Mouse (Mus musculus) E14TG2a.4 (cell line): ENCODE results near the gene Pla2g4b.
A peak's percentile ranks its signal among the peaks of the same experiment; 100 is the strongest.

Experiments
- H3K27me3 ChIP-seq: 2 replicates; pipeline ENCODE4 v1.6.1; 2014; ENCODE audit warnings: low read length, control low read depth; ENCODE audit not compliant: insufficient read depth
- H3K36me3 ChIP-seq: 2 replicates; pipeline ENCODE4 v1.6.1; 2014; ENCODE audit warnings: low read length, control low read depth; ENCODE audit not compliant: insufficient read depth
- H3K4me1 ChIP-seq: replicated peaks from 2 replicates; pipeline ENCODE4 v1.6.1; 2014; ENCODE audit warnings: low read depth, low read length, control low read depth
- H3K4me3 ChIP-seq: replicated peaks from 2 replicates; pipeline ENCODE4 v1.5.1; 2014; ENCODE audit warnings: mild to moderate bottlenecking, low read length
- H3K9me3 ChIP-seq: 2 replicates; pipeline ENCODE4 v1.6.1; 2014; ENCODE audit warnings: low read length, control low read depth
- CTCF ChIP-seq: conservative IDR thresholded peaks from 2 replicates; pipeline ENCODE4 v1.5.1; 2014; ENCODE audit warnings: low read length
- NANOG ChIP-seq: IDR thresholded peaks from 2 replicates; pipeline ENCODE4 v1.6.1; 2014; ENCODE audit warnings: borderline replicate concordance, low read length, mixed read lengths
- POU5F1 ChIP-seq: IDR thresholded peaks from 2 replicates; pipeline ENCODE4 v1.6.1; 2014; ENCODE audit warnings: low read length, borderline replicate concordance

The Pla2g4b gene

GRCm38 (mm10) chr2:120082416-120082815 is 49.2 kb downstream of the Pla2g4b start:
- peaks cover 39% of the 10 kb centered on the region for H3K4me1 ChIP-seq
- H3K36me3 ChIP-seq = no peaks in the 10 kb centered on the region
- no peak overlapping the region for H3K4me3 ChIP-seq
- TF ChIP-seq CTCF (peak; percentile 26; the same call in 1 of the 2 replicates), NANOG (no peak), POU5F1 (no peak)
- no peaks in the 10 kb centered on the region for H3K9me3 ChIP-seq
- H3K27me3 ChIP-seq = peaks cover 11% of the 10 kb centered on the region

DNA sequence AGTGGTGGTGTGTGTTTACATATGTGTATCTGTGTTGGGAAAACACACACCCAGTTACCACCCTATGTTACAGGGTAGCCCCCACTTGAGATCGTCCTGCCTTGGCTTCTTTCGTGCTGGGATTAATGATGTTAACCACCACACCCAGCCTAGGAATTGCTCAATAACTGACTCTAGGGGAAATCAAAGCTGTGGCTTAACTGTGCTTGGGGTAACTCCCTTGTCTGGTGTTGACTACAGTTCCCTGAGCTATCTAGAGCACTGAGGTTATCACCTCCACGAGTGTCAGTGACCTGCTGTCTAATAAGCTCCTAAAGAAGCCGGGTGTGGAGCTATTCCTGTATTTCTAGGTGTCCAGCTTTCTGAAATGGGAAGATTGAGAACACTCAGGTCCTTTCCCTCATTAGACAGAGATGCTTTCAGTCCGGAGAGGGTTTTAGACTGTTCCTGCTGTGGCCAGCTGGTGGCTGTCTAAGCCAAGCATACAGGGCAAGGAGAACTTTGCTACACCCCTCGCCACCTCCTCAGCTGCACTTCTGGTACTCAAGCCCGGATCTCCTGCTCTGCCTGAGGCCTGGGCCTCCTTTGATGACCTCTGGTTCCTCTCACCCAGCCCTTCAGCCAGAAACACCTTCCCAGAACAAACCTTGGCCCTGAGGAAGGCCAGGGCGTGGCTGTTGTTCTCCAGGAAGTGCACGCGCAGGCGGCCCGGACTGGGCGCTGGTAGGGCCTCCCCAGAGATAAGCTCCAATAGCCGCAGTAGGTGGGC is 51.6 kb downstream of the Pla2g4b start:
- TF ChIP-seq CTCF (no peak), NANOG (no peak), POU5F1 (no peak)
- Histone ChIP-seq H3K27me3 (peaks cover 3% of the 10 kb centered on the region; the same call in 1 of the 2 replicates), H3K4me1 (peaks cover 31% of the 10 kb centered on the region), H3K4me3 (no peak overlapping the region), H3K9me3 (no peaks in the 10 kb centered on the region), H3K36me3 (peaks cover 4% of the 10 kb centered on the region)

- TF ChIP-seq NANOG = no peak
- no peak for TF ChIP-seq POU5F1
- TF ChIP-seq CTCF = no peak
- no peaks in the 10 kb centered on the region for H3K9me3 ChIP-seq
- H3K36me3 ChIP-seq = peaks cover 16% of the 10 kb centered on the region
- H3K4me3 ChIP-seq = no peak overlapping the region
- H3K27me3 ChIP-seq = no peaks in the 10 kb centered on the region
- peaks cover 21% of the 10 kb centered on the region for H3K4me1 ChIP-seq
These were observed 52.8 kb downstream of the Pla2g4b start for GRCm38 (mm10) chr2:120086038-120086437.

GRCm38 (mm10) chr2:120087391-120087790 is 54.2 kb downstream of the Pla2g4b start:
- H3K27me3 ChIP-seq = no peaks in the 10 kb centered on the region
- H3K9me3 ChIP-seq = no peaks in the 10 kb centered on the region
- H3K4me1 ChIP-seq = peaks cover 21% of the 10 kb centered on the region
- no peak overlapping the region for H3K4me3 ChIP-seq
- TF ChIP-seq CTCF (no peak), NANOG (no peak), POU5F1 (no peak)
- H3K36me3 ChIP-seq = peaks cover 29% of the 10 kb centered on the region

DNA sequence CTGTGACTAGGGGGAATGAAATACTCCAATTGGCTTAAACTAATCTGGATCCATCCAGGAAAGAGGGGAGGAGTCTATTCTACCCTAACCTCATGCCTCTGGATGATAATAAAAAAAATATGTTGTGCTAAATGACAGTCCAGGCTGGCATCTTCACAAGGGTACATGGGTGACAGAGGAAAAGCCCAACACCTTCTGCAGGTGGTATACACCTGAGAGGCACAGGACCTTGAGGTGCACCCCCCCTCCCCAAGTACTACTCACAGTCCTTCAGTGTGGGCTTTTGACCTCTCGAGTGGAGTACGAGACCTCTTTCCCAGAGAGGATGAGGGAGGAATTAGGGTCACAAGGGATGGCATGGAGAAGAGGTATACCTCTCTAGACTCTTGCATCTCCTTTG is 54.7 kb downstream of the Pla2g4b start:
- H3K36me3 ChIP-seq = peaks cover 34% of the 10 kb centered on the region
- H3K4me3 ChIP-seq = no peak overlapping the region
- H3K27me3 ChIP-seq = no peaks in the 10 kb centered on the region
- H3K4me1 ChIP-seq = peaks cover 21% of the 10 kb centered on the region
- H3K9me3 ChIP-seq = no peaks in the 10 kb centered on the region
- TF ChIP-seq NANOG (no peak), POU5F1 (no peak), CTCF (no peak)

DNA sequence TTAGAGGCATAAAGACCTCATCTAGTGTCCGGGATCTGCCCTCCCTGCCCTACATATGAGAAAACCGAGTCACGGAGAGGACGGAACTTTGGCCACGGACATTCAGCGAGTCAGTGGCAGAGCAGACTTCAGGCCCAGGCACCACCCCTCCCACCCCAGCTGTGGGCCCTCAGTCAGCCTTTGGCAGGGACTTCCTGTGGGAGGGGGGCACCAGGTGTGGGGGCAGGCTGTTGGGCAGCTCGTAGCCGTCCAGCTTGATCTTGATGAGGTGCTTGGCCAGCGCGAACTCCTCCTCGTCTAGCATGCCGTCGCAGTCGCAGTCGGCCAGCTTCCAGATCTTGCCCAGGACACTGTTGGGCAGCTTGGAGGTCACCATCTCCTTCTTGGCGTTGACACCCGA is 57.8 kb downstream of the Pla2g4b start:
- Histone ChIP-seq H3K9me3 (no peaks in the 10 kb centered on the region), H3K4me1 (peaks cover 19% of the 10 kb centered on the region), H3K36me3 (peaks cover 41% of the 10 kb centered on the region), H3K27me3 (no peaks in the 10 kb centered on the region), H3K4me3 (no peak overlapping the region)
- TF ChIP-seq NANOG (no peak), CTCF (no peak), POU5F1 (no peak)
